Mouse (Mus musculus) erythroblast, embryonic 14.5 days (primary cell): ENCODE results near the gene Cacna1a.

Experiments
- GATA1 ChIP-seq: IDR thresholded peaks from 2 replicates; pipeline ENCODE4 v1.6.1; 2012; ENCODE audit warnings: low read length, inconsistent platforms, mixed read lengths
- TAL1 ChIP-seq: IDR thresholded peaks from 3 replicates; pipeline ENCODE4 v1.6.1; 2012; ENCODE audit warnings: low read length, inconsistent platforms, mixed read lengths

- no peak for TF ChIP-seq GATA1
- no peak for TF ChIP-seq TAL1
Observed at GRCm38 (mm10) chr8:84520999-84521398, 132.8 kb downstream of the Cacna1a start.
